Comparison of ENCODE assay signal across 7 mouse cellular contexts in genomic region chr5:137532131-137532807, GRCm38 (mm10). TPM values are rescaled to one million over a fixed set of nuclear protein-coding genes. Genes with fewer than 3 reads are reported as not detected.
A peak's percentile ranks its signal among the peaks of the same experiment; 100 is the strongest.
DNase-seq lines count a peak whose midpoint lies in the region; ATAC-seq and TF ChIP-seq lines count a peak whose summit lies in the region.

No protein-coding gene starts in this region.

- peak overlapping the region; percentile 84 for H3K9ac ChIP-seq in lung, embryonic 15.5 days
- peak overlapping the region; percentile 94 for H3K9ac ChIP-seq in intestine, embryonic 16.5 days (ENCODE audit: low read depth, low read length)
- peak overlapping the region; percentile 98 for H3K9ac ChIP-seq in midbrain, embryonic 13.5 days (replicated peaks)

- peaks cover 29% of the 10 kb centered on the region for H3K36me3 ChIP-seq in lung, embryonic 15.5 days
- peaks cover 24% of the 10 kb centered on the region for H3K36me3 ChIP-seq in intestine, embryonic 16.5 days (ENCODE audit: control insufficient read depth, insufficient read depth, low read length)
- H3K36me3 ChIP-seq in midbrain, embryonic 13.5 days = peaks cover 29% of the 10 kb centered on the region

- 0 out of 2 replicates have a peak, but pooled peaks have one; percentile 15 for TF ChIP-seq CTCF in bone marrow macrophage, adult 2 months (IDR thresholded peaks at IDR 0.05; ENCODE audit: low read depth, low read length)

- peaks cover 16% of the 10 kb centered on the region; the same call in 1 of the 2 replicates for H3K4me1 ChIP-seq in lung, embryonic 15.5 days
- H3K4me1 ChIP-seq in bone marrow macrophage, adult 2 months (ENCODE audit: control insufficient read depth, insufficient read depth, low read length) = peaks cover 29% of the 10 kb centered on the region
- H3K4me1 ChIP-seq in intestine, embryonic 16.5 days (ENCODE audit: control insufficient read depth, insufficient read depth, low read length) = peaks cover 10% of the 10 kb centered on the region
- H3K4me1 ChIP-seq in midbrain, embryonic 13.5 days (replicated peaks) = peaks cover 36% of the 10 kb centered on the region

- ATAC-seq in lung, embryonic 15.5 days (ENCODE audit: borderline replicate concordance, extremely low read depth, low FRiP score, low TSS enrichment) = no peak; the same call in 1 of the 2 replicates
- peak; percentile 16; the same call in 1 of the 2 replicates for ATAC-seq in erythroblast, adult 5-6 weeks (replicated peaks; ENCODE audit: low FRiP score, poor library complexity, severe bottlenecking)
- peak; percentile 3; the same call in 1 of the 2 replicates for ATAC-seq in intestine, embryonic 16.5 days
- no peak for ATAC-seq in midbrain, embryonic 13.5 days

- WGBS in lung, embryonic 15.5 days = under 1% methylated on average over 19 of the region's 19 CpGs
- under 1% methylated on average over 19 of the region's 19 CpGs for WGBS in intestine, embryonic 16.5 days
- under 1% methylated on average over 19 of the region's 19 CpGs for WGBS in midbrain, embryonic 13.5 days

- peak overlapping the region; percentile 94 for H3K27ac ChIP-seq in lung, embryonic 15.5 days
- H3K27ac ChIP-seq in bone marrow macrophage, adult 2 months (ENCODE audit: insufficient read depth, low read depth, low read length) = peak overlapping the region; percentile 94
- H3K27ac ChIP-seq in intestine, embryonic 16.5 days (ENCODE audit: low read length) = peak overlapping the region; percentile 94
- H3K27ac ChIP-seq in midbrain, embryonic 13.5 days = peak overlapping the region; percentile 98

- TF ChIP-seq POLR2A in bone marrow macrophage, adult 2 months (IDR thresholded peaks at IDR 0.05; ENCODE audit: borderline replicate concordance, low read depth, low read length) = no peak

- H3K27me3 ChIP-seq in lung, embryonic 15.5 days = no peaks in the 10 kb centered on the region
- no peaks in the 10 kb centered on the region for H3K27me3 ChIP-seq in intestine, embryonic 16.5 days (replicated peaks; ENCODE audit: control insufficient read depth, insufficient read depth, low read length)
- H3K27me3 ChIP-seq in midbrain, embryonic 13.5 days = peaks cover 3% of the 10 kb centered on the region; the same call in 1 of the 2 replicates

- peak overlapping the region; percentile 96 for H3K4me2 ChIP-seq in lung, embryonic 15.5 days
- peak overlapping the region; percentile 84 for H3K4me2 ChIP-seq in intestine, embryonic 16.5 days (ENCODE audit: low read depth, low read length)
- H3K4me2 ChIP-seq in midbrain, embryonic 13.5 days (replicated peaks) = peak overlapping the region; percentile 91

- DNase-seq in lung, postnatal 36 days = no peak
- no peak for DNase-seq in ovary, postnatal 14 days (ENCODE audit: low spot score)

- peak overlapping the region; percentile 87 for H3K4me3 ChIP-seq in lung, embryonic 15.5 days
- H3K4me3 ChIP-seq in bone marrow macrophage, adult 2 months (ENCODE audit: insufficient read depth, low read length) = peak overlapping the region; percentile 86
- peak overlapping the region; percentile 87 for H3K4me3 ChIP-seq in intestine, embryonic 16.5 days (ENCODE audit: low read length)
- H3K4me3 ChIP-seq in midbrain, embryonic 13.5 days (replicated peaks) = peak overlapping the region; percentile 91

- no peaks in the 10 kb centered on the region for H3K9me3 ChIP-seq in lung, embryonic 15.5 days
- no peaks in the 10 kb centered on the region for H3K9me3 ChIP-seq in intestine, embryonic 16.5 days (ENCODE audit: control insufficient read depth, low read length)
- H3K9me3 ChIP-seq in midbrain, embryonic 13.5 days = no peaks in the 10 kb centered on the region

RNA-seq across cellular contexts. Expression of gene Epo, which starts 0.8 kb away (rescaled TPM):
- 0.55 and 0.66 TPM in 2 replicates for polyA plus RNA-seq in lung, embryonic 15.5 days (2015; fragmentation: Nextera tagmentation; extraction: Ambion mirVana)
- not detected in 2 replicates for polyA plus RNA-seq in bone marrow macrophage, adult 2 months (2012; ENCODE audit: insufficient read depth, insufficient read length, missing spikeins)
- total RNA-seq in erythroblast, adult 5-6 weeks (2015; ENCODE audit: low replicate concordance) = not detected in 2 replicates
- total RNA-seq in erythroblast, adult 5-6 weeks (2017; ENCODE audit: low replicate concordance) = not detected in 2 replicates
- polyA plus RNA-seq in intestine, embryonic 16.5 days (2015; fragmentation: Nextera tagmentation; extraction: Ambion mirVana) = 0.20 and 0.40 TPM in 2 replicates
- not detected in 2 replicates for polyA plus RNA-seq in midbrain, embryonic 13.5 days (2015; fragmentation: Nextera tagmentation; extraction: Ambion mirVana)

RNA-seq across cellular contexts. Expression of gene Gnb2, which starts 1.0 kb away (rescaled TPM):
- polyA plus RNA-seq in lung, embryonic 15.5 days (2015; fragmentation: Nextera tagmentation; extraction: Ambion mirVana) = 414 and 437 TPM in 2 replicates
- 547 and 604 TPM in 2 replicates for polyA plus RNA-seq in bone marrow macrophage, adult 2 months (2012; ENCODE audit: insufficient read depth, insufficient read length, missing spikeins)
- 77.0 and 113 TPM in 2 replicates for total RNA-seq in erythroblast, adult 5-6 weeks (2015; ENCODE audit: low replicate concordance)
- 94.2 and 96.3 TPM in 2 replicates for total RNA-seq in erythroblast, adult 5-6 weeks (2017; ENCODE audit: low replicate concordance)
- 354 and 363 TPM in 2 replicates for polyA plus RNA-seq in intestine, embryonic 16.5 days (2015; fragmentation: Nextera tagmentation; extraction: Ambion mirVana)
- 520 and 545 TPM in 2 replicates for polyA plus RNA-seq in midbrain, embryonic 13.5 days (2015; fragmentation: Nextera tagmentation; extraction: Ambion mirVana)

RNA-seq across cellular contexts. Expression of gene Gigyf1, which starts 13.9 kb away (rescaled TPM):
- 11.8 and 12.1 TPM in 2 replicates for polyA plus RNA-seq in lung, embryonic 15.5 days (2015; fragmentation: Nextera tagmentation; extraction: Ambion mirVana)
- polyA plus RNA-seq in bone marrow macrophage, adult 2 months (2012; ENCODE audit: insufficient read depth, insufficient read length, missing spikeins) = 42.0 and 48.3 TPM in 2 replicates
- total RNA-seq in erythroblast, adult 5-6 weeks (2015; ENCODE audit: low replicate concordance) = 5.6 and 6.1 TPM in 2 replicates
- 5.3 and 8.4 TPM in 2 replicates for total RNA-seq in erythroblast, adult 5-6 weeks (2017; ENCODE audit: low replicate concordance)
- 7.4 and 7.8 TPM in 2 replicates for polyA plus RNA-seq in intestine, embryonic 16.5 days (2015; fragmentation: Nextera tagmentation; extraction: Ambion mirVana)
- polyA plus RNA-seq in midbrain, embryonic 13.5 days (2015; fragmentation: Nextera tagmentation; extraction: Ambion mirVana) = 19.6 and 20.5 TPM in 2 replicates

RNA-seq across cellular contexts. Expression of gene Actl6b, which starts 21.0 kb away (rescaled TPM):
- 0.24 and 0.71 TPM in 2 replicates for polyA plus RNA-seq in lung, embryonic 15.5 days (2015; fragmentation: Nextera tagmentation; extraction: Ambion mirVana)
- polyA plus RNA-seq in bone marrow macrophage, adult 2 months (2012; ENCODE audit: insufficient read depth, insufficient read length, missing spikeins) = not detected in 2 replicates
- not detected in 2 replicates for total RNA-seq in erythroblast, adult 5-6 weeks (2015; ENCODE audit: low replicate concordance)
- total RNA-seq in erythroblast, adult 5-6 weeks (2017; ENCODE audit: low replicate concordance) = not detected in 2 replicates
- 4.4 TPM in 2 replicates for polyA plus RNA-seq in intestine, embryonic 16.5 days (2015; fragmentation: Nextera tagmentation; extraction: Ambion mirVana)
- 231 and 235 TPM in 2 replicates for polyA plus RNA-seq in midbrain, embryonic 13.5 days (2015; fragmentation: Nextera tagmentation; extraction: Ambion mirVana)

RNA-seq across cellular contexts. Expression of gene Pop7, which starts 30.0 kb away (rescaled TPM):
- polyA plus RNA-seq in lung, embryonic 15.5 days (2015; fragmentation: Nextera tagmentation; extraction: Ambion mirVana) = 54.1 and 58.4 TPM in 2 replicates
- 15.8 and 17.4 TPM in 2 replicates for polyA plus RNA-seq in bone marrow macrophage, adult 2 months (2012; ENCODE audit: insufficient read depth, insufficient read length, missing spikeins)
- total RNA-seq in erythroblast, adult 5-6 weeks (2015; ENCODE audit: low replicate concordance) = 9.0 TPM in 1 of 2 replicates, not detected in the other
- total RNA-seq in erythroblast, adult 5-6 weeks (2017; ENCODE audit: low replicate concordance) = 4.4 and 7.2 TPM in 2 replicates
- polyA plus RNA-seq in intestine, embryonic 16.5 days (2015; fragmentation: Nextera tagmentation; extraction: Ambion mirVana) = 58.6 and 62.1 TPM in 2 replicates
- polyA plus RNA-seq in midbrain, embryonic 13.5 days (2015; fragmentation: Nextera tagmentation; extraction: Ambion mirVana) = 74.0 and 82.0 TPM in 2 replicates

Comparison
In these comparisons a context has a peak if more than half of its experiments do, and no peak if none do; other contexts are left out.
1. ATAC-seq: peak in erythroblast, adult 5-6 weeks (single experiment) and intestine, embryonic 16.5 days (single experiment); none in lung, embryonic 15.5 days (single experiment) and midbrain, embryonic 13.5 days (single experiment).
2. Peak in every context shown above with its lines, with median percentiles within 50 percentile points of each other: H3K27ac ChIP-seq, H3K4me2 ChIP-seq, H3K4me3 ChIP-seq and H3K9ac ChIP-seq.